Mouse (Mus musculus): ENCODE measurements around the gene Olfr1413.

- no peak for TF ChIP-seq POLR2A (IDR thresholded peaks at IDR 0.05; ENCODE audit: extremely low read depth, insufficient read depth, low read length)
- no peak for TF ChIP-seq CTCF (IDR thresholded peaks at IDR 0.05; ENCODE audit: extremely low read depth, insufficient read depth, low read length)
Observed at GRCm38 (mm10) chr1:92596019-92596418, 24.9 kb downstream of the Olfr1413 start.

Measured in cortical plate, adult 2 months (tissue).